Comparison of ENCODE assay signal across 9 mouse cellular contexts in genomic region chr2:166945456-166945855, GRCm38 (mm10). TPM values are rescaled to one million over a fixed set of nuclear protein-coding genes. Genes with fewer than 3 reads are reported as not detected.
DNase-seq lines count a peak whose midpoint lies in the region; ATAC-seq and TF ChIP-seq lines count a peak whose summit lies in the region.
"Had no signal": no experiment of that assay in that cellular context is flagged by ENCODE, and none has a peak within 500 bp of the region (broad histone marks: within the 10 kb centered on the region; RNA-seq: fewer than 3 reads in every experiment).

No protein-coding gene starts in this region.

- no peak overlapping the region for H3K4me3 ChIP-seq in lung, embryonic 15.5 days
- H3K4me3 ChIP-seq in lung, adult 2 months (replicated peaks; ENCODE audit: extremely low read depth, low read depth, low read length): no peak overlapping the region
- H3K4me3 ChIP-seq: neural tube, embryonic 13.5 days had no signal

- DNase-seq in adrenal gland, postnatal 10 days: peak; percentile 27
- DNase-seq in adrenal gland, adult 2 months: no peak
- DNase-seq in lung, adult 2 months: no peak
- DNase-seq in heart, postnatal 4 days: peak; percentile 17
- peak; percentile 40 for DNase-seq in naive thymus-derived CD4-positive, alpha-beta T cell, adult 2 months (ENCODE audit: low read depth)
- no peak for DNase-seq in frontal cortex, postnatal 10 days (ENCODE audit: low spot score in 2 of 2)
- DNase-seq in spleen, postnatal 36 days (ENCODE audit: low spot score in 2 of 2): no peak

- no peak for TF ChIP-seq POLR2A in lung, adult 2 months (IDR thresholded peaks at IDR 0.05; ENCODE audit: borderline replicate concordance, extremely low read depth, low read depth, low read length)

- no peak overlapping the region for H3K9ac ChIP-seq in lung, embryonic 15.5 days
- H3K9ac ChIP-seq: neural tube, embryonic 13.5 days had no signal

- H3K27ac ChIP-seq in lung, embryonic 15.5 days: no peak overlapping the region
- H3K27ac ChIP-seq: neural tube, embryonic 13.5 days had no signal

- H3K36me3 ChIP-seq in lung, embryonic 15.5 days: peaks cover 92% of the 10 kb centered on the region

- 50% methylated on average over 4 of the region's 4 CpGs for WGBS in lung, embryonic 15.5 days
- WGBS in lung, adult 2 months: 51% methylated on average over 4 of the region's 4 CpGs

- peak; percentile 8; the same call in 1 of the 2 replicates for ATAC-seq in lung, embryonic 15.5 days (ENCODE audit: borderline replicate concordance, extremely low read depth, low FRiP score, low TSS enrichment)

- H3K27me3 ChIP-seq in lung, embryonic 15.5 days: no peaks in the 10 kb centered on the region
- H3K27me3 ChIP-seq: neural tube, embryonic 13.5 days had no signal

- no peak overlapping the region for H3K4me2 ChIP-seq in lung, embryonic 15.5 days
- H3K4me2 ChIP-seq: neural tube, embryonic 13.5 days had no signal

- no peaks in the 10 kb centered on the region for H3K9me3 ChIP-seq in lung, embryonic 15.5 days
- H3K9me3 ChIP-seq: neural tube, embryonic 13.5 days had no signal

- H3K4me1 ChIP-seq in lung, embryonic 15.5 days: no peaks in the 10 kb centered on the region
- H3K4me1 ChIP-seq in lung, adult 2 months (ENCODE audit: control insufficient read depth, insufficient read depth, low read length): no peaks in the 10 kb centered on the region
- H3K4me1 ChIP-seq: neural tube, embryonic 13.5 days had no signal

- no peak for TF ChIP-seq CTCF in lung, adult 2 months (IDR thresholded peaks at IDR 0.05; ENCODE audit: insufficient read depth, low read length)

RNA-seq across cellular contexts. Expression of gene Cse1l, which starts 39.6 kb away (rescaled TPM):
- total RNA-seq in adrenal gland, postnatal 10 days (2021): 10 to 100 TPM; 47.5 to 53.6 TPM
- total RNA-seq in adrenal gland, adult 2 months (2021): 10 to 100 TPM; 56.4 to 77.0 TPM
- polyA plus RNA-seq in adrenal gland, adult 2 months (2012; rRNA removed): 8.9 and 12.6 TPM in 2 replicates
- 123 and 127 TPM in 2 replicates for polyA plus RNA-seq in lung, embryonic 15.5 days (2015; fragmentation: Nextera tagmentation; extraction: Ambion mirVana)
- polyA plus RNA-seq in lung, adult 2 months (2012; rRNA removed): 7.5 and 12.2 TPM in 2 replicates
- 10 to 100 TPM; 67.8 to 71.7 TPM for total RNA-seq in heart, postnatal 4 days (2021)

RNA-seq across cellular contexts. Expression of gene Stau1, which starts 50.6 kb away (rescaled TPM):
- total RNA-seq in adrenal gland, postnatal 10 days (2021): 10 to 100 TPM; 62.2 to 67.7 TPM
- 10 to 100 TPM; 61.5 to 91.7 TPM for total RNA-seq in adrenal gland, adult 2 months (2021)
- 38.8 and 52.7 TPM in 2 replicates for polyA plus RNA-seq in adrenal gland, adult 2 months (2012; rRNA removed)
- 77.4 and 85.7 TPM in 2 replicates for polyA plus RNA-seq in lung, embryonic 15.5 days (2015; fragmentation: Nextera tagmentation; extraction: Ambion mirVana)
- 22.8 and 28.3 TPM in 2 replicates for polyA plus RNA-seq in lung, adult 2 months (2012; rRNA removed)
- 10 to 100 TPM; 55.8 to 58.6 TPM for total RNA-seq in heart, postnatal 4 days (2021)

Comparison
In these comparisons a context has a peak if more than half of its experiments do, and no peak if none do; other contexts are left out.
1. DNase-seq: peak in adrenal gland, postnatal 10 days (single experiment), heart, postnatal 4 days (single experiment) and naive thymus-derived CD4-positive, alpha-beta T cell, adult 2 months (single experiment); none in adrenal gland, adult 2 months (single experiment), lung, adult 2 months (single experiment), frontal cortex, postnatal 10 days (0 of 2) and spleen, postnatal 36 days (0 of 2).